Mouse (Mus musculus): ENCODE results near the gene Zmynd10.

Zmynd10 gene

DNA sequence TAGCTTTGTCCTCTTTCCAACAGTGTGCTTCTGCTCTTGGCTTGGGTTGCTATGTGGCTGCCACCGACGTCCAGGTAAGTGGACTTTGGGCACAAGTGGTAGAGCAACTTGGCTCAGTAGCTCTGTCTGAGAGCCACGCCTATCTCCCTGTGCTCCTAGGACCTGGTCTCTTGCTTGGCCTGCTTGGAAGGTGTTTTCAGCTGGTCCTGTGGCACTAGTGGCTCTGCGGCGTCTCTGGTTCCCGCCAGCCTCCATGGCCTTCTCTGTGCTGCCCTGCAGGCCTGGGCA is 43.6 kb downstream of the Zmynd10 start:
- POLR2A ChIA-PET: interaction anchor here in 3 of 4 experiments (1.1 to 29.0 kb wide), 10 partner anchors 4 to 40 kb away, joined by 3 to 450 read pairs (median 5); partner anchors contain the start of genes Hyal1 (in 2 of the 3), Naa80 (in 2 of the 3), Hyal2 (in 1 of the 3) and Hyal3 (in 1 of the 3)
- CTCF ChIA-PET: interaction anchor here in 3 of 4 experiments (0.6 to 2.9 kb wide), 9 partner anchors 10 to 295 kb away, joined by 3 to 16 read pairs (median 5); no protein-coding TSS in a partner anchor

DNA sequence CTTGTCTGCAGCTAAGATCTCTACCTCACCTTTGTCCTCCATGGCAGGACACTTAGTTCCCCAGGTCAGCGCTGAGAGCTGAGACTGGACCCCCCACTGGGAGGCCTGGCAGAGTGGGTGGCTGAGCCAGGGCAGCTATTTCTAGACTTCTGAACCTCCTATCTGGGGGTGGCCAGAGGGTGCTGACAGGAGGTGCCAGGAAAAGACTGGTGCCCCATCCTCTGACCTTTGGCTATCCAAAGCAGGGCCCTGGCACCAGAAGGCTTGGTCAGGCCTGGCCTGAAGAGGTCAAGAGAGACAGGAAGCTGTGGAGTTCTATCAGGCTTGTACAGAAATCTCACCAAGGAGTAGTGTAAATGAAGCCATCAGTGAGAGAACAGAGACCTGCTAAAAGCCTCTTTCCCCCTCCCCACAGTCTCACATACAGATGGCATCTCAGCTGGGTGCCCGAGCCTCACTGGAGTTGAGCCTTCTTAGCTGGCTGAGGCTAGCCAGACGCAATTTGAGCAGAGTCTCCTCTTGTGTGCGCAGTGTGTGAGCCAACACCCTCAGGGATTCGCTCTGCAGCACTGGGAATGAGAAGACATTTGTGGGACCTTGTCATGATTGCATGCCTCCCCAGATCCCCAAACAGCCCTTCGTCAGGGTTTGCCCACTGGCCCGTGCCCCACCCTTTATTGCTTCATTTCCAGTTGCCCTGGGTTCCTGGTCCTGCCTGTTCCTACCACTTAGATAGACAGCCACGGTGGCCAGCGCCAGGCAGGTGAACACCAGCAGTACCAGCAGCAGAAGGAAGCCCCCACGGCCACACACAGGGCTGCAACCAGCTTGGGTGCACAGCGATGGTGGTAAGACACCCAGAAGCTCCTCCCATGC is 46.2 kb downstream of the Zmynd10 start:
- ChIA-PET POLR2A (interaction anchor here in 3 of 4 experiments (0.6 to 21.2 kb wide), 16 partner anchors 9 to 502 kb away, joined by 3 to 450 read pairs (median 4); partner anchors contain the start of genes Hyal1 (in 2 of the 3), Hyal3 (in 2 of the 3), Naa80 (in 2 of the 3) and Gnai2 (in 1 of the 3)), CTCF (interaction anchor here (0.6 to 1.4 kb wide), 6 partner anchors 11 to 52 kb away, joined by 3 read pairs; no protein-coding TSS in a partner anchor)

DNA sequence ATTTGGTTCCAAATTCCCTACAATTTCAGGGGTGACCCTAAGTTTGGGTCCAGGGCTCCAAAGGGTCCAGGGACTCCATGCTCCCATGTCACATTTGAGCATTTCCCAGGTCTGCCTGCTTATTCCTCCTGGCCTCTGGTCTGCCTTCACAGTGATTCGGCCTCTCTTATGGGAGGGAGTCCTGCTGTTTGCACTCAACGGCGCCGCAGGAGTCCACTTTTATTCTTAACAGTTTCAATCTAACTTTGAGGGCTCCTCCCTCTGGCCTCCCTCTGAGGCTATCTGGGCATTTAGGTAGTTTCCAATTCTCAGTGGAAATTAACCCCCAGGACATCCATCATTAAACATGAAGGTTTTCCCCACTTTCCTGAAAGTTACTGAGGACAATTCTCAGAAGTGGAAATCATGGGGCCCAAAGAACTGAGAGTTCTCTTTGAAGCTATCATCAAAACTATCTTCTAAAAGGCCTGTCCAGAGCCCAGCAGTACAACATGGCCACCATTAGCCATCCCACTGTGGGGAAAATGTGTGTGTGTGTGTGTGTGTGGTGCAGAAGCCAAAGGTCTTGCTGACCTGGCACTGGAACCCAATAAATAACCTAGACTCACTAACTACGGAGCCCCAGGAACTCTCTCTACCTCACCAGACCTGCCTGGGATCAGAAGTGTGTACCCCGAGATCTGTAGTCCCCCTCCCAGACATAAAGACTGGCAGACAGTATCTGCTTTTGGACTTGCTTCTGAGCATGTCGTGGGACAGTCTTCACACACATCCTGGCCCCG is 47.4 kb downstream of the Zmynd10 start:
- ChIA-PET CTCF (interaction anchor here in 1 of 4 experiments (0.7 kb wide), 1 partner anchor 52 kb away, joined by 4 read pairs; no protein-coding TSS in a partner anchor), POLR2A (interaction anchor here (1.0 to 21.2 kb wide), 9 partner anchors 12 to 44 kb away, joined by 3 to 450 read pairs (median 3); partner anchors contain the start of genes Hyal1 (in 2 of the 4), Naa80 (in 2 of the 4), Hyal2 (in 1 of the 4) and Hyal3 (in 1 of the 4))

GRCm38 (mm10) chr9:107596619-107597569 is 49.8 kb downstream of the Zmynd10 start:
- ChIA-PET CTCF (interaction anchor here in 2 of 4 experiments (0.5 to 7.5 kb wide), 3 partner anchors 15 to 294 kb away, joined by 3 to 69 read pairs (median 3); no protein-coding TSS in a partner anchor), POLR2A (interaction anchor here in 3 of 4 experiments (1.0 to 21.2 kb wide), 9 partner anchors 9 to 79 kb away, joined by 3 to 450 read pairs (median 5); partner anchors contain the start of genes Ifrd2 (in 2 of the 3), Hyal1 (in 1 of the 3), Hyal2 (in 1 of the 3) and Hyal3 (in 1 of the 3))

DNA sequence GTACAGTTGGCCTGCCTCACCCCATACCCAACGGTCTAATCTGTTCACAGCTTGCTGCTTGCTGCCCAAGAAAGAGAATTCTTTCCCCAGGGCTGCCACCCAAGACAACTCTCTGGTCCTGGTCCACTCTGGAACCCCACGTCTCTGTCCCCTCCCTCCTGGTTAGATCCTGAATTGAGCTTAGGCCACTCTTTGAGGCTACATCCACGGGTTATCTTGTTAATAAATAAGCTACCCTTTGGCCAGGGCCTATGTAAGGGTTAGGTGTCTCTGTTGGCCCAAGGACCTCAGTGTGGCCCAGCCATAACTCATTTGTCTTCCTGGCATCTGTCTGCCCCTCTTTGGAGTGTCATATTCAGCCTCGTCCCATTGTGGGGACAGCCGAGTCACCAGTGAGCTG is 51.3 kb downstream of the Zmynd10 start:
- ChIA-PET POLR2A (interaction anchor here in 2 of 4 experiments (0.7 to 21.2 kb wide), 16 partner anchors 8 to 298 kb away, joined by 3 to 450 read pairs (median 7); partner anchors contain the start of genes Hyal1 (in 2 of the 2), Hyal3 (in 2 of the 2), Ifrd2 (in 2 of the 2) and Naa80 (in 2 of the 2)), CTCF (interaction anchor here in 3 of 4 experiments (0.8 to 7.5 kb wide), 8 partner anchors 14 to 79 kb away, joined by 3 to 109 read pairs (median 40); partner anchors contain the start of gene Sema3b (in 1 of the 3))

GRCm38 (mm10) chr9:107599433-107599832 is 52.3 kb downstream of the Zmynd10 start:
- ChIA-PET POLR2A (interaction anchor here in 3 of 4 experiments (0.6 to 21.2 kb wide), 22 partner anchors 8 to 446 kb away, joined by 3 to 450 read pairs (median 6); partner anchors contain the start of genes Hyal1 (in 2 of the 3), Hyal3 (in 2 of the 3), Ifrd2 (in 2 of the 3) and Naa80 (in 2 of the 3)), CTCF (interaction anchor here (0.8 to 7.5 kb wide), 22 partner anchors 9 to 305 kb away, joined by 3 to 109 read pairs (median 6); partner anchors contain the start of genes Sema3b (in 2 of the 4) and Hyal3 (in 1 of the 4))

- CTCF ChIA-PET: interaction anchor here (0.8 to 7.5 kb wide), 33 partner anchors 9 to 305 kb away, joined by 3 to 109 read pairs (median 4); partner anchors contain the start of genes Sema3b (in 2 of the 4), Gnai2 (in 1 of the 4), Hyal3 (in 1 of the 4) and Ifrd2 (in 1 of the 4)
- POLR2A ChIA-PET: interaction anchor here in 3 of 4 experiments (0.8 to 21.2 kb wide), 26 partner anchors 8 to 69 kb away, joined by 3 to 450 read pairs (median 5); partner anchors contain the start of genes Hyal1 (in 2 of the 3), Hyal3 (in 2 of the 3), Ifrd2 (in 2 of the 3) and Naa80 (in 2 of the 3)
Observed at GRCm38 (mm10) chr9:107599842-107600241, 52.7 kb downstream of the Zmynd10 start.

DNA sequence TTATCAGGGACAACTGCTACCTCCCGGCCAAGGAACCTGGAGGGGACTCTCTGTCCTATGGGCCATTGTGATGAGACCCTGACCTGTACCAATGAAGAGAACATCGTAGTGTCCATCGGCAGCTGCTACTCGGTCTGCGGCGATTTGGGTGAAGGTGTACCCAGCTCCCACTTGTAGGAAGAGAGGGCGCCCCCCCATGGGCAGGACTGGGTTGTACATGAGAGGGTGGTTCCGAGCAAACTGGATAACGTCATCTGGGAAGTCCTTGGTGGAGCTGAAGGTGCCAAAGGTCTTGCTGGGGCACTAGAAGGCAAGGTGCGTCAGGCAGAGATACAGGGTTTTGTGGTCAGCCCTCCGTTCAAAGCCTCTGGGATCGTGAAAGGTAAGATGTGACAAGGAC is 53.6 kb downstream of the Zmynd10 start:
- POLR2A ChIA-PET: interaction anchor here in 3 of 4 experiments (0.5 to 21.2 kb wide), 27 partner anchors 9 to 83 kb away, joined by 3 to 450 read pairs (median 5); partner anchors contain the start of genes Hyal1 (in 2 of the 3), Ifrd2 (in 2 of the 3), Naa80 (in 2 of the 3) and Tusc2 (in 2 of the 3)

More for the DNA sequence above, 53.6 kb downstream of the Zmynd10 start:
- CTCF ChIA-PET: interaction anchor here (0.6 to 7.5 kb wide), 48 partner anchors 8 to 723 kb away, joined by 3 to 109 read pairs (median 4); partner anchors contain the start of genes Gnai2 (in 2 of the 4), Hyal3 (in 2 of the 4), Ifrd2 (in 2 of the 4) and Sema3b (in 2 of the 4)

Measured in embryonic stem cell, embryonic (primary cell).